Mouse (Mus musculus): ENCODE results near the gene Ppp4c. TPM values are rescaled to one million over a fixed set of nuclear protein-coding genes. Genes with fewer than 3 reads are reported as not detected.

Gene Ppp4c
- polyA plus RNA-seq, 1 experiment: 130 TPM

GRCm38 (mm10) chr7:126799050-126799467 lies 6.8 kb upstream of the Ppp4c start:
- TF ChIP-seq POLR2A (IDR thresholded peaks at IDR 0.05; ENCODE audit: borderline replicate concordance, control insufficient read depth, low read depth, low read length) (peak; percentile 92), CTCF (IDR thresholded peaks at IDR 0.05; ENCODE audit: control insufficient read depth, insufficient read depth, low read length) (0 out of 2 replicates have a peak, but pooled peaks have one; percentile 2)
- Histone ChIP-seq H3K27ac (ENCODE audit: control insufficient read depth, insufficient read depth, low read depth, low read length, poor library complexity) (peak overlapping the region; percentile 97), H3K4me3 (replicated peaks; ENCODE audit: control insufficient read depth, low read depth, low read length) (peak overlapping the region; percentile 86), H3K4me1 (ENCODE audit: control insufficient read depth, insufficient read depth, low read length) (peaks cover 2% of the 10 kb centered on the region; the same call in 1 of the 2 replicates)
- WGBS: under 1% methylated on average over 36 of the region's 36 CpGs

- peak overlapping the region; percentile 97 for H3K27ac ChIP-seq (ENCODE audit: control insufficient read depth, insufficient read depth, low read depth, low read length, poor library complexity)
- H3K4me3 ChIP-seq (replicated peaks; ENCODE audit: control insufficient read depth, low read depth, low read length): peak overlapping the region; percentile 86
- TF ChIP-seq POLR2A (IDR thresholded peaks at IDR 0.05; ENCODE audit: borderline replicate concordance, control insufficient read depth, low read depth, low read length): no peak
- no peak for TF ChIP-seq CTCF (IDR thresholded peaks at IDR 0.05; ENCODE audit: control insufficient read depth, insufficient read depth, low read length)
- WGBS: 1% methylated on average over 40 of the region's 40 CpGs
- H3K4me1 ChIP-seq (ENCODE audit: control insufficient read depth, insufficient read depth, low read length): peaks cover 2% of the 10 kb centered on the region; the same call in 1 of the 2 replicates
Observed at GRCm38 (mm10) chr7:126798127-126799049, 6.1 kb upstream of the Ppp4c start.

- H3K27ac ChIP-seq (ENCODE audit: control insufficient read depth, insufficient read depth, low read depth, low read length, poor library complexity): peak within 1 kb of the TSS; percentile 97
- H3K4me1 ChIP-seq (ENCODE audit: control insufficient read depth, insufficient read depth, low read length): peaks cover 3% of the 10 kb centered on the region
- WGBS: 23% methylated on average over 21 of the region's 21 CpGs
- TF ChIP-seq CTCF (IDR thresholded peaks at IDR 0.05; ENCODE audit: control insufficient read depth, insufficient read depth, low read length): no peak
- TF ChIP-seq POLR2A (IDR thresholded peaks at IDR 0.05; ENCODE audit: borderline replicate concordance, control insufficient read depth, low read depth, low read length): no peak
- peak within 1 kb of the TSS; percentile 86 for H3K4me3 ChIP-seq (replicated peaks; ENCODE audit: control insufficient read depth, low read depth, low read length)
Observed at GRCm38 (mm10) chr7:126797411-126798126, 5.3 kb upstream of the Ppp4c start, which contains the start of gene Fam57b. Gene Fam57b (plus strand): TSS chr7:126797668.

- WGBS: 70% methylated on average over 8 of the region's 8 CpGs
- TF ChIP-seq POLR2A (IDR thresholded peaks at IDR 0.05; ENCODE audit: borderline replicate concordance, control insufficient read depth, low read depth, low read length): no peak
- TF ChIP-seq CTCF (IDR thresholded peaks at IDR 0.05; ENCODE audit: control insufficient read depth, insufficient read depth, low read length): peak; percentile 9; the same call in 1 of the 2 replicates
- H3K4me3 ChIP-seq (replicated peaks; ENCODE audit: control insufficient read depth, low read depth, low read length): no peak overlapping the region
- H3K4me1 ChIP-seq (ENCODE audit: control insufficient read depth, insufficient read depth, low read length): peaks cover 3% of the 10 kb centered on the region
- H3K27ac ChIP-seq (ENCODE audit: control insufficient read depth, insufficient read depth, low read depth, low read length, poor library complexity): no peak overlapping the region
Observed at GRCm38 (mm10) chr7:126796350-126796932, 4.1 kb upstream of the Ppp4c start.

- no peak overlapping the region for H3K4me3 ChIP-seq (replicated peaks; ENCODE audit: control insufficient read depth, low read depth, low read length)
- H3K4me1 ChIP-seq (ENCODE audit: control insufficient read depth, insufficient read depth, low read length): peaks cover 3% of the 10 kb centered on the region
- 0 out of 2 replicates have a peak, but pooled peaks have one; percentile 1 for TF ChIP-seq CTCF (IDR thresholded peaks at IDR 0.05; ENCODE audit: control insufficient read depth, insufficient read depth, low read length)
- TF ChIP-seq POLR2A (IDR thresholded peaks at IDR 0.05; ENCODE audit: borderline replicate concordance, control insufficient read depth, low read depth, low read length): no peak
- H3K27ac ChIP-seq (ENCODE audit: control insufficient read depth, insufficient read depth, low read depth, low read length, poor library complexity): no peak overlapping the region
- WGBS: 87% methylated on average over 16 of the region's 16 CpGs
Observed at GRCm38 (mm10) chr7:126795387-126796317, 3.4 kb upstream of the Ppp4c start.

- TF ChIP-seq POLR2A (IDR thresholded peaks at IDR 0.05; ENCODE audit: borderline replicate concordance, control insufficient read depth, low read depth, low read length): no peak
- no peak for TF ChIP-seq CTCF (IDR thresholded peaks at IDR 0.05; ENCODE audit: control insufficient read depth, insufficient read depth, low read length)
- no peak overlapping the region for H3K4me3 ChIP-seq (replicated peaks; ENCODE audit: control insufficient read depth, low read depth, low read length)
- H3K27ac ChIP-seq (ENCODE audit: control insufficient read depth, insufficient read depth, low read depth, low read length, poor library complexity): no peak overlapping the region
- WGBS: 34% methylated on average over 4 of the region's 4 CpGs
- peaks cover 4% of the 10 kb centered on the region for H3K4me1 ChIP-seq (ENCODE audit: control insufficient read depth, insufficient read depth, low read length)
Observed at GRCm38 (mm10) chr7:126794271-126794605, 1.9 kb upstream of the Ppp4c start.

Data from bone marrow, adult 2 months (tissue).